Mouse (Mus musculus): Measurements from ENCODE around the gene Dennd4a.

The Dennd4a gene

GRCm38 (mm10) chr9:64913973-64914372 lies 102.8 kb downstream of the Dennd4a start:
- no peak for DNase-seq (ENCODE audit: low spot score)

GRCm38 (mm10) chr9:64914629-64915028 lies 103.5 kb downstream of the Dennd4a start:
- no peak for DNase-seq (ENCODE audit: low spot score)

GRCm38 (mm10) chr9:64918560-64918959 lies 107.4 kb downstream of the Dennd4a start:
- DNase-seq (ENCODE audit: low spot score), result peak; percentile 81

- DNase-seq (ENCODE audit: low spot score), result no peak
Observed at GRCm38 (mm10) chr9:64925771-64926170, 114.6 kb downstream of the Dennd4a start.

- DNase-seq (ENCODE audit: low spot score), result no peak
Observed at GRCm38 (mm10) chr9:64926201-64926991, 115.3 kb downstream of the Dennd4a start.

GRCm38 (mm10) chr9:64930256-64930655 lies 119.1 kb downstream of the Dennd4a start:
- DNase-seq (ENCODE audit: low spot score), result no peak

- DNase-seq (ENCODE audit: low spot score), result no peak
Observed at GRCm38 (mm10) chr9:64931751-64932610, 120.8 kb downstream of the Dennd4a start.

GRCm38 (mm10) chr9:64934015-64934754 lies 123.0 kb downstream of the Dennd4a start:
- DNase-seq (ENCODE audit: low spot score), result peak; percentile 52

GRCm38 (mm10) chr9:64936508-64936907 lies 125.4 kb downstream of the Dennd4a start:
- peak; percentile 40 for DNase-seq (ENCODE audit: low spot score)

- DNase-seq (ENCODE audit: low spot score), result no peak
Observed at GRCm38 (mm10) chr9:64937491-64937890, 126.4 kb downstream of the Dennd4a start.

GRCm38 (mm10) chr9:64938535-64938934 lies 127.4 kb downstream of the Dennd4a start:
- DNase-seq (ENCODE audit: low spot score), result no peak

GRCm38 (mm10) chr9:64939281-64939680 lies 128.1 kb downstream of the Dennd4a start:
- DNase-seq (ENCODE audit: low spot score), result no peak

GRCm38 (mm10) chr9:64939790-64940189 lies 128.7 kb downstream of the Dennd4a start:
- no peak for DNase-seq (ENCODE audit: low spot score)

GRCm38 (mm10) chr9:64940731-64941346 lies 129.7 kb downstream of the Dennd4a start:
- no peak for DNase-seq (ENCODE audit: low spot score)

GRCm38 (mm10) chr9:64941650-64942049 lies 130.5 kb downstream of the Dennd4a start:
- no peak for DNase-seq (ENCODE audit: low spot score)

GRCm38 (mm10) chr9:64943997-64944396 lies 132.9 kb downstream of the Dennd4a start:
- DNase-seq (ENCODE audit: low spot score), result no peak

GRCm38 (mm10) chr9:64947483-64948095 lies 136.4 kb downstream of the Dennd4a start:
- no peak for DNase-seq (ENCODE audit: low spot score)

GRCm38 (mm10) chr9:64951161-64951657 lies 140.1 kb downstream of the Dennd4a start, which contains the start of gene Slc24a1:
TSS of gene Slc24a1 (minus strand) at chr9:64951607.
- DNase-seq (ENCODE audit: low spot score), result no peak

GRCm38 (mm10) chr9:64952055-64952454 lies 140.9 kb downstream of the Dennd4a start:
- no peak for DNase-seq (ENCODE audit: low spot score)

GRCm38 (mm10) chr9:64953190-64953589 lies 142.1 kb downstream of the Dennd4a start:
- no peak for DNase-seq (ENCODE audit: low spot score)

GRCm38 (mm10) chr9:64956337-64956736 lies 145.2 kb downstream of the Dennd4a start:
- DNase-seq (ENCODE audit: low spot score), result no peak
